Mouse (Mus musculus) liver, adult 2 months (tissue): ENCODE measurements at regions not wholly inside any gene's neighbourhood (a gene's known extent, or its start where the extent isn't known, plus 50 kb on each side); places are given as distances from the start of the nearest gene placed in this dataset.

ENCODE experiments used
- CTCF ChIP-seq: fragments of 200-500 bp; IDR thresholded peaks from 2 replicates; pipeline ENCODE4 v1.5.1; 2011; ENCODE audit warnings: low read depth, low read length, control low read depth
- POLR2A ChIP-seq: fragments of 200-500 bp; IDR thresholded peaks from 2 replicates; pipeline ENCODE4 v1.6.1; 2011; ENCODE audit warnings: low read length, control low read depth; ENCODE audit not compliant: insufficient read depth; ENCODE audit errors: extremely low read depth

- TF ChIP-seq CTCF (no peak), POLR2A (no peak)
Measured at GRCm38 (mm10) chr9:85577812-85578211, 171.3 kb downstream of the Ibtk start.
